Mouse (Mus musculus) forebrain, embryonic 16.5 days (tissue): ENCODE results near the gene Cela3a. TPM values are rescaled to one million over a fixed set of nuclear protein-coding genes. Genes with fewer than 3 reads are reported as not detected.

Source experiments
- polyA plus RNA-seq: library from polyadenylated mRNA; unstranded; fragments of >200 nt; fragmentation: Nextera tagmentation; extraction: Ambion mirVana; gene quantifications from 2 replicates; pipeline ENCODE4 v1.2.1, GENCODE M21; 2015

The Cela3a gene
- polyA plus RNA-seq, 1 experiment from 2014 or later, result not detected

Other genes with a start within 250 kb of the Cela3a start
- gene Wnt4, start 132.3 kb downstream of the Cela3a start, polyA plus RNA-seq, result 0.92 and 0.99 TPM in 2 replicates
- gene Cdc42, start 52.1 kb downstream of the Cela3a start, polyA plus RNA-seq, result 912 and 941 TPM in 2 replicates
- not detected in 2 replicates for gene Cela3b, start 20.7 kb upstream of the Cela3a start, polyA plus RNA-seq
- gene 1700013G24Rik, start 43.5 kb upstream of the Cela3a start, polyA plus RNA-seq, result not detected in 2 replicates
- gene Hspg2, start 59.0 kb upstream of the Cela3a start, polyA plus RNA-seq, result 3.2 and 4.9 TPM in 2 replicates
- gene Ldlrad2, start 164.8 kb upstream of the Cela3a start, polyA plus RNA-seq, result not detected in 2 replicates
- 80.1 and 82.6 TPM in 2 replicates for gene Usp48, start 184.0 kb upstream of the Cela3a start, polyA plus RNA-seq